In the genomic region with DNA sequence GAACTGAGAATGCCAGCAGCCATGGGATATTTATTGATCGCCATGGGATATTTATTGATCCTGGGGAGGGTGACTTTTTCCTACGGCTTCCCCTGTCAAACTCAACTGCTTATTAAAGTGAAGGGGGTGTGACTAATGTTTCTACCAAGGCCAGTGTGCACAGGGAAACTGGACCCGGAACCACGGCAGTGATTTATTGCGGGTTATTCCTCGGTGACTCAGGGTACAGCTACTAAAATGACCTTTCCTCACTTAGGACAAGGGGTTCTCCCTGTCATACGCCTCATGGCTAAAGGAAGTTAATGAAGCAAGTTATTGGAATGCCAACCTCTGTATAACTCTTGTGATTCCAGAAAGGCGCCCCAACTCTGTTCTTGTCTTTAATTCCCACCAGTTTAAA, we compare ENCODE assay signal across 21 mouse cellular contexts. TPM values are rescaled to one million over a fixed set of nuclear protein-coding genes. Genes with fewer than 3 reads are reported as not detected.
DNase-seq lines count a peak whose midpoint lies in the region; ATAC-seq and TF ChIP-seq lines count a peak whose summit lies in the region.
"Had no signal": no experiment of that assay in that cellular context is flagged by ENCODE, and none has a peak within 500 bp of the region (broad histone marks: within the 10 kb centered on the region; RNA-seq: fewer than 3 reads in every experiment).

No protein-coding gene starts in this region.

- H3K9me3 ChIP-seq in intestine, embryonic 16.5 days (ENCODE audit: control insufficient read depth, low read length), result no peaks in the 10 kb centered on the region
- no peaks in the 10 kb centered on the region for H3K9me3 ChIP-seq in midbrain, embryonic 15.5 days
- H3K9me3 ChIP-seq in forebrain, postnatal 0 days (ENCODE audit: low read length), result no peaks in the 10 kb centered on the region
- H3K9me3 ChIP-seq: embryonic facial prominence, embryonic 13.5 days; forebrain, embryonic 13.5 days; hindbrain, embryonic 15.5 days had no signal

- H3K4me3 ChIP-seq in intestine, embryonic 16.5 days (ENCODE audit: low read length), result no peak overlapping the region
- H3K4me3 ChIP-seq in midbrain, embryonic 15.5 days, result no peak overlapping the region
- no peak overlapping the region for H3K4me3 ChIP-seq in forebrain, postnatal 0 days (ENCODE audit: low read depth, low read length)
- H3K4me3 ChIP-seq: embryonic facial prominence, embryonic 13.5 days; forebrain, embryonic 13.5 days; heart, embryonic 13.5 days; hindbrain, embryonic 15.5 days had no signal

- H3K27ac ChIP-seq in intestine, embryonic 16.5 days (ENCODE audit: low read length), result no peak overlapping the region
- H3K27ac ChIP-seq in midbrain, embryonic 15.5 days, result no peak overlapping the region
- no peak overlapping the region for H3K27ac ChIP-seq in forebrain, postnatal 0 days (ENCODE audit: low read depth, low read length)
- H3K27ac ChIP-seq: embryonic facial prominence, embryonic 13.5 days; forebrain, embryonic 13.5 days; heart, embryonic 13.5 days; hindbrain, embryonic 15.5 days had no signal

- H3K9ac ChIP-seq in intestine, embryonic 16.5 days (ENCODE audit: low read depth, low read length), result no peak overlapping the region
- H3K9ac ChIP-seq in midbrain, embryonic 15.5 days, result no peak overlapping the region
- H3K9ac ChIP-seq in forebrain, postnatal 0 days, result no peak overlapping the region
- H3K9ac ChIP-seq: embryonic facial prominence, embryonic 13.5 days; forebrain, embryonic 13.5 days; heart, embryonic 13.5 days; hindbrain, embryonic 15.5 days had no signal

- peak; percentile 84 to 89 for DNase-seq in adrenal gland, adult (ENCODE audit: inconsistent age in 2 of 2, low spot score in 1 of 2)
- no peak for DNase-seq in adrenal gland, postnatal 4 days (ENCODE audit: low spot score in 2 of 2)
- peak; percentile 40 for DNase-seq in kidney, adult 9 months
- DNase-seq in kidney, adult 18-20 months, result no peak
- no peak for DNase-seq in urinary bladder, postnatal 10 days (ENCODE audit: low spot score)
- DNase-seq in forebrain, postnatal 0 days, result no peak
- DNase-seq: B cell, adult 2 months; cerebellum, adult 11 months; cerebellum, adult 8-10 months; cerebellum, postnatal 25 days; gastrocnemius, postnatal 36 days; heart, adult 11 months; heart, postnatal 36 days had no signal

- no peak overlapping the region for H3K4me2 ChIP-seq in intestine, embryonic 16.5 days (ENCODE audit: low read depth, low read length)
- no peak overlapping the region for H3K4me2 ChIP-seq in midbrain, embryonic 15.5 days
- no peak overlapping the region for H3K4me2 ChIP-seq in forebrain, postnatal 0 days (ENCODE audit: low read depth)
- H3K4me2 ChIP-seq: embryonic facial prominence, embryonic 13.5 days; forebrain, embryonic 13.5 days; heart, embryonic 13.5 days; hindbrain, embryonic 15.5 days had no signal

- WGBS in intestine, embryonic 16.5 days, result 62% methylated on average over 8 of the region's 8 CpGs
- 94% methylated on average over 8 of the region's 8 CpGs for WGBS in midbrain, embryonic 15.5 days
- WGBS in forebrain, postnatal 0 days, result 92% methylated on average over 8 of the region's 8 CpGs

- H3K4me1 ChIP-seq in intestine, embryonic 16.5 days (ENCODE audit: control insufficient read depth, insufficient read depth, low read length), result no peaks in the 10 kb centered on the region
- H3K4me1 ChIP-seq in midbrain, embryonic 15.5 days, result no peaks in the 10 kb centered on the region
- no peaks in the 10 kb centered on the region for H3K4me1 ChIP-seq in forebrain, postnatal 0 days (ENCODE audit: insufficient read depth)
- H3K4me1 ChIP-seq: embryonic facial prominence, embryonic 13.5 days; forebrain, embryonic 13.5 days; heart, embryonic 13.5 days; hindbrain, embryonic 15.5 days had no signal

- no peaks in the 10 kb centered on the region for H3K36me3 ChIP-seq in intestine, embryonic 16.5 days (ENCODE audit: control insufficient read depth, insufficient read depth, low read length)
- H3K36me3 ChIP-seq in midbrain, embryonic 15.5 days (replicated peaks), result no peaks in the 10 kb centered on the region
- no peaks in the 10 kb centered on the region for H3K36me3 ChIP-seq in forebrain, postnatal 0 days (ENCODE audit: insufficient read depth)
- H3K36me3 ChIP-seq: embryonic facial prominence, embryonic 13.5 days; G1E; heart, embryonic 13.5 days; hindbrain, embryonic 15.5 days had no signal

- no peak for TF ChIP-seq CTCF in forebrain, postnatal 0 days (IDR thresholded peaks at IDR 0.05; ENCODE audit: low read depth)

- peak; percentile 85 for ATAC-seq in intestine, embryonic 16.5 days
- no peak for ATAC-seq in midbrain, embryonic 15.5 days (replicated peaks)
- ATAC-seq in forebrain, postnatal 0 days, result no peak
- ATAC-seq: CD4-positive, CD25-positive, alpha-beta regulatory T cell, adult 4 months; forebrain, embryonic 13.5 days had no signal

- H3K27me3 ChIP-seq in intestine, embryonic 16.5 days (replicated peaks; ENCODE audit: control insufficient read depth, insufficient read depth, low read length), result no peaks in the 10 kb centered on the region
- no peaks in the 10 kb centered on the region for H3K27me3 ChIP-seq in midbrain, embryonic 15.5 days (replicated peaks)
- H3K27me3 ChIP-seq in forebrain, postnatal 0 days (ENCODE audit: insufficient read depth, low read length), result no peaks in the 10 kb centered on the region
- H3K27me3 ChIP-seq: embryonic facial prominence, embryonic 13.5 days; forebrain, embryonic 13.5 days; heart, embryonic 13.5 days; hindbrain, embryonic 15.5 days had no signal

RNA-seq across cellular contexts. Expression of gene Slc46a3, which starts 13.2 kb away (rescaled TPM):
- 1 to 10 TPM; 7.7 to 8.0 TPM for total RNA-seq in adrenal gland, postnatal 4 days (2021)
- polyA plus RNA-seq in intestine, embryonic 16.5 days (2015; fragmentation: Nextera tagmentation; extraction: Ambion mirVana), result 21.4 and 39.8 TPM in 2 replicates
- 5.5 and 5.6 TPM in 2 replicates for polyA plus RNA-seq in midbrain, embryonic 15.5 days (2015; fragmentation: Nextera tagmentation; extraction: Ambion mirVana)
- total RNA-seq in forebrain, postnatal 0 days (2014; rRNA removed), result 3.2 and 3.4 TPM in 2 replicates
- polyA plus RNA-seq in forebrain, postnatal 0 days (2015; fragmentation: Nextera tagmentation; extraction: Ambion mirVana), result 3.7 and 4.6 TPM in 2 replicates

RNA-seq across cellular contexts. Expression of gene Pomp, which starts 47.6 kb away (rescaled TPM):
- total RNA-seq in adrenal gland, postnatal 4 days (2021), result 100 to 1,000 TPM; 147 to 177 TPM
- 394 and 410 TPM in 2 replicates for polyA plus RNA-seq in intestine, embryonic 16.5 days (2015; fragmentation: Nextera tagmentation; extraction: Ambion mirVana)
- polyA plus RNA-seq in midbrain, embryonic 15.5 days (2015; fragmentation: Nextera tagmentation; extraction: Ambion mirVana), result 425 and 436 TPM in 2 replicates
- total RNA-seq in forebrain, postnatal 0 days (2014; rRNA removed), result 419 and 481 TPM in 2 replicates
- polyA plus RNA-seq in forebrain, postnatal 0 days (2015; fragmentation: Nextera tagmentation; extraction: Ambion mirVana), result 513 and 619 TPM in 2 replicates

RNA-seq across cellular contexts. Expression of gene Mtus2, which starts 49.3 kb away (rescaled TPM):
- 1 to 10 TPM; 5.9 to 7.5 TPM for total RNA-seq in adrenal gland, postnatal 4 days (2021)
- polyA plus RNA-seq in intestine, embryonic 16.5 days (2015; fragmentation: Nextera tagmentation; extraction: Ambion mirVana), result 20.4 and 21.6 TPM in 2 replicates
- 45.6 and 46.4 TPM in 2 replicates for polyA plus RNA-seq in midbrain, embryonic 15.5 days (2015; fragmentation: Nextera tagmentation; extraction: Ambion mirVana)
- 33.1 and 45.7 TPM in 2 replicates for total RNA-seq in forebrain, postnatal 0 days (2014; rRNA removed)
- 30.2 and 35.4 TPM in 2 replicates for polyA plus RNA-seq in forebrain, postnatal 0 days (2015; fragmentation: Nextera tagmentation; extraction: Ambion mirVana)
- polyA plus RNA-seq: G1E had no signal

Comparison
In these comparisons a context has a peak if more than half of its experiments do, and no peak if none do; other contexts are left out.
1. DNase-seq: peak in adrenal gland, adult (2 of 2) and kidney, adult 9 months (single experiment); none in adrenal gland, postnatal 4 days (0 of 2), kidney, adult 18-20 months (single experiment), urinary bladder, postnatal 10 days (single experiment) and forebrain, postnatal 0 days (single experiment).